Mouse (Mus musculus) hindbrain, embryonic 14.5 days (tissue): ENCODE measurements around the gene Muc20. TPM values are rescaled to one million over a fixed set of nuclear protein-coding genes. Genes with fewer than 3 reads are reported as not detected.
A peak's percentile ranks its signal among the peaks of the same experiment; 100 is the strongest.

ENCODE experiments used
- ATAC-seq: fragments of 200-750 bp; cut with Nextera tagmentation; 2 replicates; pipeline ENCODE4 v1.8.0; 2017; ENCODE audit warnings: moderate number of reproducible peaks, mild to moderate bottlenecking, moderate TSS enrichment, moderate library complexity; ENCODE audit not compliant: low FRiP score
- DNase-seq: peaks from one replicate; pipeline ENCODE4 v3.0.0-alpha.2; 2015; ENCODE audit warnings: low spot score
- H3K27ac ChIP-seq: fragments of 300-500 bp; sonication (generic); 2 replicates; pipeline ENCODE4 v1.5.1; 2014; ENCODE audit warnings: mild to moderate bottlenecking, moderate library complexity
- H3K27me3 ChIP-seq: fragments of 300-500 bp; sonication (generic); 2 replicates; pipeline ENCODE4 v1.6.1; 2014; ENCODE audit warnings: mild to moderate bottlenecking, low read length, mixed read lengths; ENCODE audit not compliant: control insufficient read depth, insufficient read depth
- H3K36me3 ChIP-seq: fragments of 300-500 bp; sonication (generic); replicated peaks from 2 replicates; pipeline ENCODE4 v1.6.1; 2014; ENCODE audit not compliant: control insufficient read depth, insufficient read depth
- H3K4me1 ChIP-seq: fragments of 300-500 bp; sonication (generic); replicated peaks from 2 replicates; pipeline ENCODE4 v1.6.1; 2014; ENCODE audit warnings: antibody characterized with exemption, low read length, mixed read lengths; ENCODE audit not compliant: control insufficient read depth, insufficient read depth
- H3K4me2 ChIP-seq: fragments of 300-500 bp; sonication (generic); replicated peaks from 2 replicates; pipeline ENCODE4 v1.6.1; 2014; ENCODE audit warnings: mild to moderate bottlenecking, moderate library complexity
- H3K4me3 ChIP-seq: fragments of 300-500 bp; sonication (generic); replicated peaks from 2 replicates; pipeline ENCODE4 v1.5.1; 2014; ENCODE audit warnings: mild to moderate bottlenecking, low read length
- H3K9ac ChIP-seq: fragments of 300-500 bp; sonication (generic); 2 replicates; pipeline ENCODE4 v1.6.1; 2014
- H3K9me3 ChIP-seq: fragments of 300-500 bp; sonication (generic); 2 replicates; pipeline ENCODE4 v1.6.1; 2016; ENCODE audit warnings: low read length; ENCODE audit not compliant: control insufficient read depth
- WGBS: fragments of 180-500 bp; shearing (Covaris S2); extraction: QIAGEN DNeasy Blood & Tissue Kit; methylation state at CpG from one replicate; pipeline ENCODE4 v1.1.7; 2014; 5-methylcytosine and 5-hydroxymethylcytosine counted together
- polyA plus RNA-seq: library from polyadenylated mRNA; unstranded; fragments of >200 nt; fragmentation: Nextera tagmentation; extraction: Ambion mirVana; gene quantifications from 2 replicates; pipeline ENCODE4 v1.2.1, GENCODE M21; 2014

Gene Muc20
- polyA plus RNA-seq, 1 experiment from 2014 or later, result not detected

GRCm38 (mm10) chr16:32805151-32805550, 7.9 kb upstream of the Muc20 start:
- no peak for DNase-seq
- no peaks in the 10 kb centered on the region for H3K9me3 ChIP-seq
- no peak for ATAC-seq
- no peaks in the 10 kb centered on the region for H3K4me1 ChIP-seq
- H3K4me2 ChIP-seq, result no peak overlapping the region
- no peak overlapping the region for H3K27ac ChIP-seq
- 88% methylated on average over 7 of the region's 7 CpGs for WGBS
- H3K4me3 ChIP-seq, result no peak overlapping the region
- H3K9ac ChIP-seq, result no peak overlapping the region
- no peaks in the 10 kb centered on the region for H3K27me3 ChIP-seq
- no peaks in the 10 kb centered on the region for H3K36me3 ChIP-seq

- 56% methylated on average over 5 of the region's 5 CpGs for WGBS
- ATAC-seq (no peak), DNase-seq (no peak)
- no peak overlapping the region for H3K4me3 ChIP-seq
- H3K4me1 ChIP-seq, result no peaks in the 10 kb centered on the region
- H3K27ac ChIP-seq, result no peak overlapping the region
- H3K36me3 ChIP-seq, result no peaks in the 10 kb centered on the region
- H3K4me2 ChIP-seq, result no peak overlapping the region
- H3K27me3 ChIP-seq, result no peaks in the 10 kb centered on the region
- no peak overlapping the region for H3K9ac ChIP-seq
- no peaks in the 10 kb centered on the region for H3K9me3 ChIP-seq
Measured at GRCm38 (mm10) chr16:32803901-32804300, 6.7 kb upstream of the Muc20 start.

- WGBS, result 44% methylated on average over 6 of the region's 6 CpGs
- H3K27me3 ChIP-seq, result no peaks in the 10 kb centered on the region
- no peaks in the 10 kb centered on the region for H3K4me1 ChIP-seq
- H3K36me3 ChIP-seq, result no peaks in the 10 kb centered on the region
- no peaks in the 10 kb centered on the region for H3K9me3 ChIP-seq
- H3K9ac ChIP-seq, result no peak overlapping the region
- H3K27ac ChIP-seq, result no peak overlapping the region
- no peak overlapping the region for H3K4me3 ChIP-seq
- ATAC-seq (peak; percentile 82; the same call in 1 of the 2 replicates), DNase-seq (peak; percentile 68)
- H3K4me2 ChIP-seq, result no peak overlapping the region
Measured at GRCm38 (mm10) chr16:32803252-32803853, 6.1 kb upstream of the Muc20 start.

- H3K27me3 ChIP-seq, result no peaks in the 10 kb centered on the region
- no peak overlapping the region for H3K27ac ChIP-seq
- no peaks in the 10 kb centered on the region for H3K4me1 ChIP-seq
- WGBS, result 64% methylated on average over 14 of the region's 14 CpGs
- H3K4me3 ChIP-seq, result no peak overlapping the region
- no peak overlapping the region for H3K9ac ChIP-seq
- no peaks in the 10 kb centered on the region for H3K9me3 ChIP-seq
- DNase-seq, result no peak
- no peaks in the 10 kb centered on the region for H3K36me3 ChIP-seq
- ATAC-seq, result no peak
- no peak overlapping the region for H3K4me2 ChIP-seq
Measured at GRCm38 (mm10) chr16:32796676-32797425, 384 bp downstream of the Muc20 start.

DNA sequence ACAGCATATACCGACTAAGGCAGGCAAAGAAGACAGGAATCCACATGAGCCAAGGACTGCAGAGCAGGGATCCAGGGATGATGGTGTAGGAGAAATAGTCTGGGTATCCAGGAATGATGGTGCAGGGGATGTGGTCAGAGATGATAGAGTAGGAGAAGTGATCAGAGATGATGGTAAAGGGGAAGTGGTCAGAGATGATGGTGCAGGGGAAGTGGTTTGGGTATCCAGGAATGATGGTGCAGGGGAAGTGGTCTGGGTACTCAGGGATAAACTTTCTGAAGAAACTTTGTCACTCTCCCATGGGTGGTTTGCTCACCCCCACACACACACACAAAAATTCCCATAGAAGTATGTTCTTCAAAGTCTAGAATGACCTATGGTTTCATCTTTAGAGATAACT, 2.1 kb downstream of the Muc20 start:
- Histone ChIP-seq H3K4me3 (no peak overlapping the region), H3K4me2 (no peak overlapping the region), H3K27me3 (no peaks in the 10 kb centered on the region), H3K27ac (no peak overlapping the region), H3K36me3 (no peaks in the 10 kb centered on the region), H3K9me3 (no peaks in the 10 kb centered on the region), H3K9ac (no peak overlapping the region), H3K4me1 (no peaks in the 10 kb centered on the region)
- WGBS, result 83% methylated on average over 1 of the region's 1 CpGs
- no peak for ATAC-seq
- DNase-seq, result no peak

DNA sequence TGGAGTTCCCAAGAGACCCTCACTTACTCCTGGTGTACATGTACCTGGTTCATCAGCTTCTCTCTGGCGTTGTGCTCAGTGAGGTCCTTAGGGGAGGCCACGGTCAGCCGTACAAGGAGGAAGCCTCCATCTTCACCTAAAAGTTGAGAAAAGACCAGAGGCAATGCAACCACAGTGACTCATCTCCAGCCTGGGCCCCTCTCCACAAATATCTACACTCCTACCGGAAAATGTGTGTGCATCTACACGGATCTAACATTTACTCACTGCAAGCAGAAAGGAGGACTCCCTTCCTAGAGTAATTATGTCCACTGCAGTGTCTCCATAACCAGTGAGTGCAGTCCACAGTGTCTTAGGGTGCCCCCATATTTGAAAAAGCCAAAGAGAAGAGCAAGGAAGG, 7.2 kb downstream of the Muc20 start:
- 91% methylated on average over 5 of the region's 5 CpGs for WGBS
- no peaks in the 10 kb centered on the region for H3K36me3 ChIP-seq
- no peak overlapping the region for H3K4me3 ChIP-seq
- H3K9me3 ChIP-seq, result no peaks in the 10 kb centered on the region
- ATAC-seq, result no peak
- no peak for DNase-seq
- H3K9ac ChIP-seq, result no peak overlapping the region
- no peaks in the 10 kb centered on the region for H3K4me1 ChIP-seq
- H3K27ac ChIP-seq, result no peak overlapping the region
- no peaks in the 10 kb centered on the region for H3K27me3 ChIP-seq
- H3K4me2 ChIP-seq, result no peak overlapping the region

DNA sequence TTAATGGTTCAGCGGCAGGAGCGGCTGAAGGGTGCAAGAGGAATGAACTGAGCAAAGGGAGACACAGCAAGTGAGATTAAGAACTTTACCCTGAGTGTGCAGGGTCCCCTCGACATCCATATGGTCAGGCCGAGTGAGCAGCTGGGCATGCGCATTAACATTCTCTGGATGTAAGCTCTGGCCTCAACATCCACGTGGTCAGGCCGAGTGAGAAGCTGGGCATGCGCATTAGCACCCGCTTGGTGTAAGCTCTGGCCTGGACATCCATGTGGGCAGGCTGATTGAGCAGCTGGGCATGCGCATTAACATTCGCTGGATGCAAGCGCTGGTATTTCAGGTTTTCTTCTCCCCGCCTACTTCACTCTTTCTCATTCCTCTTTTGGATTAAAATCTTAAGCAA, 12.4 kb downstream of the Muc20 start:
- Histone ChIP-seq H3K27ac (no peak overlapping the region), H3K9me3 (no peaks in the 10 kb centered on the region), H3K4me3 (no peak overlapping the region), H3K36me3 (no peaks in the 10 kb centered on the region), H3K4me1 (no peaks in the 10 kb centered on the region), H3K27me3 (no peaks in the 10 kb centered on the region), H3K9ac (no peak overlapping the region), H3K4me2 (no peak overlapping the region)
- peak; percentile 43; the same call in 1 of the 2 replicates for ATAC-seq
- 59% methylated on average over 13 of the region's 13 CpGs for WGBS
- DNase-seq, result peak; percentile 42

- Histone ChIP-seq H3K4me2 (no peak overlapping the region), H3K4me3 (no peak overlapping the region), H3K27me3 (no peaks in the 10 kb centered on the region), H3K27ac (0 out of 2 replicates have a peak overlapping the region, but pooled peaks have one; percentile 9), H3K36me3 (no peaks in the 10 kb centered on the region), H3K4me1 (no peaks in the 10 kb centered on the region), H3K9ac (no peak overlapping the region), H3K9me3 (no peaks in the 10 kb centered on the region)
- ATAC-seq (no peak), DNase-seq (no peak)
- WGBS, result 35% methylated on average over 5 of the region's 5 CpGs
Measured at GRCm38 (mm10) chr16:32783324-32784062, 13.7 kb downstream of the Muc20 start.

GRCm38 (mm10) chr16:32778956-32779355, 18.3 kb downstream of the Muc20 start:
- no peak overlapping the region for H3K27ac ChIP-seq
- no peaks in the 10 kb centered on the region for H3K36me3 ChIP-seq
- no peak overlapping the region for H3K4me2 ChIP-seq
- ATAC-seq, result no peak
- no peak for DNase-seq
- WGBS, result 57% methylated on average over 8 of the region's 8 CpGs
- H3K9ac ChIP-seq, result no peak overlapping the region
- H3K9me3 ChIP-seq, result no peaks in the 10 kb centered on the region
- no peaks in the 10 kb centered on the region for H3K27me3 ChIP-seq
- no peaks in the 10 kb centered on the region for H3K4me1 ChIP-seq
- no peak overlapping the region for H3K4me3 ChIP-seq
